Mouse (Mus musculus) liver, postnatal 0 days (tissue): ENCODE results near the gene Cyth4.

Experiments used
- CTCF ChIP-seq: sonication (generic); IDR thresholded peaks from 2 replicates; pipeline ENCODE4 v1.5.1; 2016; ENCODE audit warnings: antibody characterized with exemption, low read depth
- EP300 ChIP-seq: IDR thresholded peaks from 2 replicates; pipeline ENCODE4 v1.6.1; 2016; ENCODE audit warnings: antibody characterized with exemption, low read depth, mild to moderate bottlenecking

DNA sequence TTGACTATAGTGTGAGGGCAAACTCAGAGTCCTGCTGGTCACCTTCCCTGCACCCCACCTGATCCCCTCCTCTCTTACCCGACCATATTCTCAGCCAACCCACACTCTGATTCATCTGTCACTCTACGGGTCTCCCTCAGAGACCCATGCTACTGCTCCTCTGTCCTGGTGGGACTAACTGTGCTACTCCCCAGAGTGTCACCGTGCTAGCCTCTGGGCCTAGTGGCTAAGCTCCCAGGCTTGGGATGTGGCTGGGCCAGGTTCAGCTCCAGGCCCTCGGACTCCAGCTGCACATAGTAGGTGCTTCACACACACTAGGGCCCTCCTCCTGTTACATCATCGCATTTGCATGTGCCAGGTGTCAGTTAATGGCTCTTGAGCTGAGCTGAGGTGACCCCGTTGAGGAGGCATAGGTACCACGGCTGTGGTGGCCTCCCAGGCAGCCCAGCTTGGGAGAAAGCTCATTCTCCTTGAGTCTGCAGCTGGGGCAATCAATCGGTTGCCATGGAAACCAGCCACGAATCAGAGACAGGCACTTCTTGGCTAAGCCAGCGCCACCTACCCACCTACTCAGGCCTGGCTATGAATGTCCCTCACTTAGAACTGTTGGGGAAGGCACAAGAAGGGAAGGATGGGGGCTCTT is 37.4 kb downstream of the Cyth4 start:
- TF ChIP-seq CTCF (no peak), EP300 (no peak)
